Mouse (Mus musculus): ENCODE results near the gene Pxylp1.

The Pxylp1 gene

GRCm38 (mm10) chr9:96891341-96892330 is 833 bp downstream of the Pxylp1 start:
- DNase-seq (ENCODE audit: low spot score in 2 of 2), result no peak

GRCm38 (mm10) chr9:96890756-96891155 is 1.7 kb downstream of the Pxylp1 start:
- no peak for DNase-seq (ENCODE audit: low spot score in 2 of 2)

- no peak for DNase-seq (ENCODE audit: low spot score in 2 of 2)
Observed at GRCm38 (mm10) chr9:96890266-96890665, 2.2 kb downstream of the Pxylp1 start.

GRCm38 (mm10) chr9:96889345-96890021 is 3.0 kb downstream of the Pxylp1 start:
- peak; percentile 65 to 70 for DNase-seq (ENCODE audit: low spot score in 2 of 2)

- DNase-seq (ENCODE audit: low spot score in 2 of 2), result no peak
Observed at GRCm38 (mm10) chr9:96888742-96889344, 3.6 kb downstream of the Pxylp1 start.

- DNase-seq (ENCODE audit: low spot score in 2 of 2), result no peak
Observed at GRCm38 (mm10) chr9:96887954-96888353, 4.5 kb downstream of the Pxylp1 start.

GRCm38 (mm10) chr9:96887492-96887891 is 5.0 kb downstream of the Pxylp1 start:
- no peak for DNase-seq (ENCODE audit: low spot score in 2 of 2)

- no peak for DNase-seq (ENCODE audit: low spot score in 2 of 2)
Observed at GRCm38 (mm10) chr9:96885781-96886180, 6.7 kb downstream of the Pxylp1 start.

- DNase-seq (ENCODE audit: low spot score in 2 of 2), result no peak
Observed at GRCm38 (mm10) chr9:96882496-96883265, 9.8 kb downstream of the Pxylp1 start.

GRCm38 (mm10) chr9:96881901-96882300 is 10.6 kb downstream of the Pxylp1 start:
- DNase-seq (ENCODE audit: low spot score in 2 of 2), result no peak

- no peak for DNase-seq (ENCODE audit: low spot score in 2 of 2)
Observed at GRCm38 (mm10) chr9:96879024-96879423, 13.4 kb downstream of the Pxylp1 start.

- DNase-seq (ENCODE audit: low spot score in 2 of 2), result no peak
Observed at GRCm38 (mm10) chr9:96878464-96878863, 14.0 kb downstream of the Pxylp1 start.

- DNase-seq (ENCODE audit: low spot score in 2 of 2), result no peak
Observed at GRCm38 (mm10) chr9:96875704-96876103, 16.8 kb downstream of the Pxylp1 start.

- no peak for DNase-seq (ENCODE audit: low spot score in 2 of 2)
Observed at GRCm38 (mm10) chr9:96873082-96873481, 19.4 kb downstream of the Pxylp1 start.

GRCm38 (mm10) chr9:96870104-96870503 is 22.4 kb downstream of the Pxylp1 start:
- no peak for DNase-seq (ENCODE audit: low spot score in 2 of 2)

GRCm38 (mm10) chr9:96869542-96869941 is 22.9 kb downstream of the Pxylp1 start:
- no peak for DNase-seq (ENCODE audit: low spot score in 2 of 2)

- no peak for DNase-seq (ENCODE audit: low spot score in 2 of 2)
Observed at GRCm38 (mm10) chr9:96868546-96868945, 23.9 kb downstream of the Pxylp1 start.

- no peak for DNase-seq (ENCODE audit: low spot score in 2 of 2)
Observed at GRCm38 (mm10) chr9:96867165-96867564, 25.3 kb downstream of the Pxylp1 start.

- DNase-seq (ENCODE audit: low spot score in 2 of 2), result no peak
Observed at GRCm38 (mm10) chr9:96866196-96866595, 26.3 kb downstream of the Pxylp1 start.

- DNase-seq (ENCODE audit: low spot score in 2 of 2), result no peak
Observed at GRCm38 (mm10) chr9:96865473-96866050, 26.9 kb downstream of the Pxylp1 start.

GRCm38 (mm10) chr9:96863539-96863938 is 28.9 kb downstream of the Pxylp1 start:
- DNase-seq (ENCODE audit: low spot score in 2 of 2), result no peak

All from frontal cortex, postnatal 25 days (tissue).